Mouse (Mus musculus) cerebellum, postnatal 36 days (tissue): Measurements from ENCODE around the gene Ppp1r14a.

ENCODE experiments used
- DNase-seq, 2 experiments: peaks; one replicate each; pipeline ENCODE4 v3.0.0; 2021 to 2022; ENCODE audit warnings: mixed read lengths in 2 of 2

The Ppp1r14a gene

DNA sequence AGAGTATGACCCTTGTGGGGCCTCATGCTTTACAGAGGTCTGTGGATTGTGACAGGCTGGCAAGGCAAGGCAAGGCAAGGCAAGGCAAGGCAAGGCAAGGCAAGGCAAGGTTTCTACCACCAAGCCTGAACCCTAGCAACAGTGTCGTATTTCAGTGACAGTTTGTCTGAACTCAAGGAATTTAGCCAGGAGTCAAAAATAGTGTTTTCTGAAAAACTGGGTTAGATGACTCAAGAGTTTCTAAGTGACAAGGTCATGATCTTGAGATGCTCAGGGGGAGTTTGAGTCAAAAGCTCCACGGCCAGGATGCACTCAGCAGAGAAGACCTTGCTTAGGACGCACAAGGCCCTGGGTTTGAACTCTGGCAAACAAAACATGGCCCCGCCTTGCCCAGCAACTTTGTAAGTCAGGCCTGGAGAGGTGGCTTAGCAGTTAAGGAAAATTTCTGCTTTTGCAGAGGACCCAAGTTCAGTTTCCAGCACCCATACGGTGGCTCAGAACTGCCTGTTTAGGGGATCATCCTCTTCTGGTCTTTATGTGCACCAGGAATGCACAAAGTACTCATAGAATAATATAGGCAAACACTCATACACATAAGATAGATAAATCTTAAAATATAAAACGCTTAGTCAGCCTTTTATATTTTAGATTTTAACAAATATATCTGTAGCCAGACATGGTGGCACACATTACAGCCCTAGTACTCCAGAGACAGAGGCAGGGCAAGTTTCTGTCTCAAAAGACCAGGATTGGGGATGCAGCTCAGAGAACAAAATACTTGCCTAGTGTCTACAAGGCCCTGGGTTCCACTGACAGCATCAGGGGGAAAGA, 46.9 kb downstream of the Ppp1r14a start:
- DNase-seq, result no peak

DNA sequence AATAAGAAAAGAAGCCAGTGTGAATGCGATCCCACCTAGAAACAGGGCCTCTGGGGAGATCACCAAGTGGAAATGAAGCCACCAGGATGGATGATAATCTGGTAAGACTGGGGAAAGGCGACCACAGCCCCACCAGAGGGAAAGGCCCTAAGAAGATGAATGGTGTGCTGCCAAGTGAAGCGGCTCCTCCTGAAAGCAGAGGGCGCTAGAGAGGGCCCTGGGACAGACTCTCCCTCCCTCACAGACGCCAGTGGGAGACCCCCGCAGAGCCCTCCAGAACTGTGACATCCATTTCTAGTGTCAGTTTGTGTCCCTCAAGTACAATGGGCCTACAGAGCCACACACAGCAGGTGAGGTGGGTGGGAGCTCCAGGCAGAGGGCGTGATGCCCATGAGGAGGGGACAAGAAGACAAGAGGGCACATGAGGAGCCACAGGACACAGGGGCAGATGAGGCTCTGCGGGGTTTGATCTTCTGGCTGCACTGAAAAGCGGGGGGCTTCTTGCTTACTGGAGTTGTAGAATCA, 47.7 kb downstream of the Ppp1r14a start:
- DNase-seq, result no peak

DNA sequence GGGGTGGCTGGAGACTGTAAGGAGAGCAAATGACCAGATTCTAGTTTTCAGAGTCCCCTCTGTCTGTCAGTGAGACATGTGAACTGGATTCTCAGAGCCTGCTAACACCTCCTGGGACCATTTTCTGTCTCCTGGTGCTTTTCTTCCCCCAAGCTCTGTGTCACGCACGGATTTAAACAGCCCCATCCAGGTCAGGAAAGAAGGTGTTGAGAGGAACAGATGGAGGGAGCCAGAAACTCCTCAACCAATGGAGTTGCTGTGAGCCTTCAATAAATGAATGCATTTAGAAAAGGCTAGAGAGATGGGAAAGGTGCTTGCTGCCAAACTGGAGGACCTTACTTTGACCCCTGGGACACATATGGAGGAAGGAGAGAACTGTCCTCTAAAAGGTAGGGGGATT, 48.7 kb downstream of the Ppp1r14a start:
- DNase-seq, result no peak

DNA sequence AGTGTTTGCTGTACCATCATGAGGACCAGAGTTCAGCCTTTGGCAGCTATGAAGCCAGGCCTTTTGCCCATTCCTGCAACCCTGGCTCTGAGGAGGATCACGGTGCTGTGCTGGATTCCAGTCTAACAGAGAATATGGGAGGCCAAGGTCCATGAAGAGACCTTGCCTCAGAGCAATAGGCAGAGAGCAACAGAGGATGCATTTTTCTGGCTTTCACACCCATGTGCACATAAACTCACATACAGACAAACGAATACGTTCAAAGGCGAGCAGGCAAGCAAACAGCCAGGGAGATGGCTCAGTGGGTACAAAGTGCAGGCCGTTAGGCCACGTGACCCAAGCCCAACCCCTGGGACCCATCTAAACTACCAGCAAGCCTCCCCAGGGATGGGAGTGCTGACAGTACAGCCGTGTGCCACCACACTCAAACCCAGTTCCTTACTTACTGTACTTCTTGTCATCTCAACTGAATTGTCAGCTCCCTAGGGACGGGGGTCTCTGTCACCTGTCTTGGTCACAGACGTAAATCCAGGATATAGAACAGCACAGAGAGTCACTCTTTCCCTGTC, 49.3 kb downstream of the Ppp1r14a start:
- no peak for DNase-seq

DNA sequence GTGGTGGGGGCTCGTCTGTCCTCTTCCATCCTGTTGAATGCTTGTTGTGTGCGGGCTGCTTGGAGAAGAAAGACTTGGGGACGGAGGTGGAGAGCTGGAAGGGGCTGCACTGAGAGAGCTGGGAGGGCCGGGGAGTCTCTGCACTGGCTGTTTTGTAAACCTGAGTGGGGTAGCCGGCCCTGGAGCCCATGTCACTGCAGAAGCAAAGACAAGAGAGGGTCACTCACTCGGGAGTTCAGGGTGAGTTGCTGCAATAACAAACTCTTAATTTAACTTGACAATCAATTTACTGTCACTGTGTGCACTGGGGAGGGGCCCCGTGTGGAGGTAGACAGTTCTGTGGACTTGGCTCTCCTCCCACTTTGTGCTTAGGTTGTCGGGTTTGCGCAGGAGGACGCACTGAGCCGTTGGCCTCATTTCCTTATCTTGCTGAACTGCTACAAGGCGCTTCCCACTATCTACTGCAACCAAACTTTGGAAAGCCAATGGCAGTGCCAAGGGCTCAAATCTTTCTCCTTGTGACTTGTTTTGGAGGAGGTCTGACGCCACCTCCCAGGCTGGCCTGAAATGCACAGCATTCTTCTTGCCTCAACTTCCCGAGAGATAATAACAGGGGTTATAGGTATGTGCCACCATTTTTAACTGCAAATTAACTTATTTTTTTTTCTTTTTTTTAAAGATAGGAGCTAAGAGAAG, 50.0 kb downstream of the Ppp1r14a start:
- DNase-seq, result no peak

DNA sequence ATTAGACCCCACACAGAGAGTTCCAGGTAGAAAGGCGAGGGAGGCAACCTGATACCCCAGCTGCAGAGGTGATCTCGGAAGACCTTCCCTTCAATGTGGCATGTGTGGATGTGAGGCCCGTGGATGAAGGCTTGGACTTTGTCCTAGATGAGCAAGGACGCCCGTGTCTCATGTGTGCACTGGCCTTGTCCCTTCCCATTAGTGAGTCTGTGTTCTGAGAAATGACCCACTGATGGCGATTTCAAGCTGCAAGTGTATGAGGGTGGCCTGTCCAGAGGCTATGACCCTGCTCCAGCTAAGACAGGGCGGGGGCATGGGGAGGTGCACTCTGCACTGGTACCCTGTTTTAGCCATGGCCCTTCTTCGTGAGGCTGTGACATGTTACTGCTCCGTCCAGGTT, 51.1 kb downstream of the Ppp1r14a start:
- no peak for DNase-seq

DNA sequence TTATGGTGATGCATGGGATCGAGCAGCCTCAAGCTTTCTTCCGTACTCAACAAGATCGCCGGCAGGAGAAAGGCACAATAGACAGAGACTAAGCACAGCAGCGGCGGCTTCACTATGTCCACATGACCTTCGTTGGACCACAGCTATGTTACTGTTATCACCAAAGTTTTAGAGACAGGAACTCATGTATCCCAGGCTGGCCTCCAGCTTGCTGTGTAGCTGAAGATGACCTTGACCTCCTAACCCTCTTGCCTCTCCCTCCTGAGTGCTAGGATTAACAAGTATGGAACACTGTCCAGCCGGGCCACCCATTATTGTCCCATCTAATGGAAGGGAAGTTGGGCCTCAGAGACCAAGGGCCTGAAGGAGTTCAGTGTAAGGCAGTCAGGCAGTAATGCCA, 51.7 kb downstream of the Ppp1r14a start:
- DNase-seq, result no peak

DNA sequence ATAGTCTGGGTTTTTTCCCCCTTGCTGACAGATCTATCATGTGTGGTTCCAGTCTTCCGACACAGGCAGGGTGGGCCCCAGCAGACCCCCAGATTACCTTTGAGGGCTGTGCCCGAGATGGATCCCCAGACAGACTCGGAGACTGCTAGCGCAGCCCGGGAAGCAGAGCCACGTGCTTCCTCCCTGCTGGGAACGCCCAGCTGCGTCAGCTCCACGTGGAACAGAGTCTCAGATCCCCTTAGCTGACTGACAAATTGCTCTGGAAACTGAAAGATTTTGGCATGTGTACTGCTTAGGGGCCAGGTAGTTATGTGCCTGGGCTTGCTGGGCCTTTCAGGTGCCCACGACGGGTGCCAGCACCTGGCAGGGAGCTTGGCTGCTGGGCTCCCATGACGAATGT, 52.6 kb downstream of the Ppp1r14a start:
- DNase-seq, result no peak

DNA sequence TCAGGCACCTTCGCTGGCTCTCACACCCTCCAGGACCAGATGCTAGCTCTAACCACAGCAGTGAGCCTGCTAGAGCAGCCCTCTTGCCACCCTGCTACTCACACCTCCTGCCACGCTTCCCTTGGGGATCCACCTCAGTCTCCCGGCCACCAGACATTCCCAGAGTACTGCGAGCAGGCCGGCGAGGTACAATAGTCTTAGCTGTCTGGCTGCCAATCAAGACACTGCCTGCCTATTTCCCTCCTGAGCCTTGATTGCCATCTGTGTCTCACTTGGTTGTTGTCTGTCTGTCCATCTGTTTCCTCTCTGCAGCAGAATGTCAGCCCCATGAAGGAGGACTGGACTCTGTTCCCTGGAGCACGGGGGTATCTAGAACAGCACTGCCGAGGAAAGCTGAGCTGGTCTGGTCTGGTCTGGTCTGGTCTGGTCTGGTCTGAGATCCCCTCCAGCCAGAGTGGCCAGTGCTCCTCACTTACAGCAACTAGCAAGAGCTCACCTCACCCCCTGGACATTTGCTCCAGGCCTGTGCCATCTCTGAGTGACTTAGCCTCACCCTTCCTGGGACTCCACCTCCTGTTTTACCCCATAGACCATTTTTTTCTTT, 53.5 kb downstream of the Ppp1r14a start:
- DNase-seq, result peak; percentile 36 to 47
